Mouse (Mus musculus): ENCODE measurements around the gene Pkig.
"Not testable (repeated sequence)": the region's sequence is repeated elsewhere in the genome, so short reads cannot be mapped to it uniquely, and the experiment has no call there.

The Pkig gene

GRCm38 (mm10) chr2:163657975-163658886 lies at the start of gene Pkig:
Gene Pkig, plus strand, starts transcription at chr2:163658386.
- peak; percentile 65 to 77 for DNase-seq (ENCODE audit: low spot score in 2 of 2)

DNA sequence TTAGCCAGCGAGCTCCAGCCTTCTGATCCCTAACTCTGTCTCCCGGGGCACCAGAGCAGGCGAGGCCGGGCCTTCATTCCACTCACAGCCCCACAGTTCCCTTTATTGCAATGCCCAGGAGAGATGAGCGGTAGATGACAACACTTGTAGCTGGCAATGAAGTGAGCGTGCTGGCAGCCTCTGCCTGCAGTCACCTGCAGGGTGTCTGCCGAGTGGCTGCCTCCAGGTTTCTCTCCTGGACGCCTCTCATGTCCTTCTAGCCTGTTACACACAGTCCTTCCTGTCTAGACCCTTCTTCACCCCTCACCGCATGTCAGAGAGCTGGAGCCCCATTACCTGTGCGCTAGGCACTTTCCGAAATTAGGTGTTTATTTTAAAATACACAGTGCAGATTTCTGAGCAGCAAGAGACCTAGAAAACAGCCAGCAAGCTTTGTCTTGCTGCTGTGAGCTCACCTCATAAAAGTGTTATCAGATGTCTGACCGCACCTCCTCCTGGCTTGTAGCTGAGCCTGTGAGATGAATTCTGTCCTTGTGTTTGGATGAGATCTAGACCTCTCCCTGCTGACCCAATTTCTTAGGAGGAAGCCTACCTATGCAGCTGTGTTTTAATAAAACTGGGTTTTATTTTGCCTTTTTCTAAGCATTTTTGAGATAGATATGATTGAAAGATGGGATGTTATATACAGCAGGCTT lies 48.8 kb upstream of the Pkig start:
- no peak for DNase-seq (ENCODE audit: low spot score in 2 of 2)

- DNase-seq (ENCODE audit: low spot score in 2 of 2), result no peak
These were observed 47.0 kb upstream of the Pkig start for GRCm38 (mm10) chr2:163611176-163611575.

DNA sequence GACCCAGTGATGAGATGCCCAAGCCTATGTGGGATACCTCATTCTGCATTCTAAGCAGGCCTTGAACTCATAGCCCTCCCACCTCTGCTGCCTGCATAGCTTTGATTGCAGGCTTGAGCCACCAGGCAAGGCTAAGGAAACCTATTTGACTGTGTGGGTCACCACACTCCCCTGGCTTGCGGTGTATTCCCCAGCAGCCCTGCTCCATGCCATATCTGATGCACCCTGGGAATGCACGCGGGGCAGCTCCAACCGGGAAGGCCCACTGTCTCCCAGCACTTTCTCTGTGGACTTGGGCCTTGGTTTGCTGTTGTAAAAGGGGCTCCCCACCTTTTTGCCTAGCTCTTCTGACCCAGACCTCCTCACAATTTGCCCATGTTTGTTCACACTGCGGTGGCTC lies 45.0 kb upstream of the Pkig start:
- no peak for DNase-seq (ENCODE audit: low spot score in 2 of 2)

DNA sequence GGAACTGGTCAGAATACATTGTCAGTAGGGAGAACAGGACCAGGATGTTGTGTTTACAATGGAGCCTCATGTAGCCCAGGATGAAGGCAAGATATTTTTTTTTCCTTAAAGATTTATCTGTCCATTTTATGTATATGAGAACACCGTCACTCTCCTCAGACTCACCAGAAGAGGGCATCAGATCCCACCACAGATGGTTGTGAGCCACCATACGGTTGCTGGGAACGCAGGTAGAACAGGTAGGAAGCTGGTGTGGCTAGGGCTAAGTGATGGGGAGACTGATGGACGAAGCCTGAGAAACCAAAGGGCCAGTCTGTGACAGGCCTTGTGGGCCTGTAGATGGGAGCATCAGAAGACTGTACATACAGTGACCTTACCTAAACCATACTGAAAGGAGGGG lies 44.2 kb upstream of the Pkig start:
- no peak for DNase-seq (ENCODE audit: low spot score in 2 of 2)

- DNase-seq (ENCODE audit: low spot score in 2 of 2), result no peak
These were observed 42.8 kb upstream of the Pkig start for GRCm38 (mm10) chr2:163615401-163615800.

GRCm38 (mm10) chr2:163615906-163616651 lies 42.1 kb upstream of the Pkig start:
- DNase-seq (ENCODE audit: low spot score in 2 of 2), result no peak

DNA sequence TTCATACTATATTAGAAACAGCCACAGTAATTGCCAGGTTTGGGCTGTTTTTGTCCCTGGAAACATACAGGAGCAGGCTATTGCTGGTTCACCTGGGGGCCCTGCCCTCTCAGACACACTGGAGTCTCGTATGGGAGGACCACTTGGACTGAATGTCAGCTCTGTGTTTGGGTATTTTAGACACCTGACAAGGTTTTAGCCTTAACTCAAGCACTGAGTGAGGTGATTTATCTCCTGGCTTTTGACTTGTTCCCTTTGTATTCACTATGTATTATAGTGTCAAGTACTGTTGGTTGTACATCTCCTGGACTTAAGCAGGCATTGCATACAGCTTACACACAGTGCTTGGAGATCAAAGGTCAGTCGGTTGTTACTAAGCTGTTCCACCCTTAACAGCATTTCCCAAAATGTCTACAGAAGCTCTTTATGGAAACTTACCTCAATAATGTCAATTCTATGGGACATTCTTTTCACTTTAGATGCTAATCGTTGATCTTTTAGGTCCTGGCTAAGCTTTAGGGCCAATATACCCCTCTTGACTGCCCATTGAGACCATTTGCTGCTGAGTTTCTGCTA lies 41.4 kb upstream of the Pkig start:
- no peak for DNase-seq (ENCODE audit: low spot score in 2 of 2)

- no peak for DNase-seq (ENCODE audit: low spot score in 2 of 2)
These were observed 40.8 kb upstream of the Pkig start for GRCm38 (mm10) chr2:163617232-163617863.

DNA sequence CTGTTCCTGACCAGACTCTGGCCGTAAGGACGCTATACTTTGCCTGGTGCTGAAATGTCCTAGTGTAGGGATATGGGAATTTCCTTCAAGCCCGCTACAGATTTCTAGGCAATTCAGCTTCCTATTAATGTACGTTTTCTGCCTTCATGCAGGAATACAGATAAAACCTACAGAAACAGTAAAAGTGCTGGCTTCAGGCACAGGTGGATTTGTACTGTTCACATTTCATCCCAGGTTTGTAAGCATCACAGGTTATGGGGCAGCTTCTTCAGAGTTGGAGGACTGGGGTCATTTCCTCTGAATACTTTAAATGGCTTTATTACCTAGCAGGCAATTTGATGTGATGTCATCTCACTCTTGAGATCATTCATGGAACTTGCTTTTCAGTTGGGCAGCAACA lies 40.3 kb upstream of the Pkig start:
- no peak for DNase-seq (ENCODE audit: low spot score in 2 of 2)

- DNase-seq (ENCODE audit: low spot score in 2 of 2), result no peak
These were observed 37.7 kb upstream of the Pkig start for GRCm38 (mm10) chr2:163620451-163620850.

GRCm38 (mm10) chr2:163621401-163621800 lies 36.8 kb upstream of the Pkig start:
- not testable (repeated sequence) for DNase-seq (ENCODE audit: low spot score in 2 of 2)

GRCm38 (mm10) chr2:163631223-163631622 lies 27.0 kb upstream of the Pkig start:
- DNase-seq (ENCODE audit: low spot score in 2 of 2), result no peak

DNA sequence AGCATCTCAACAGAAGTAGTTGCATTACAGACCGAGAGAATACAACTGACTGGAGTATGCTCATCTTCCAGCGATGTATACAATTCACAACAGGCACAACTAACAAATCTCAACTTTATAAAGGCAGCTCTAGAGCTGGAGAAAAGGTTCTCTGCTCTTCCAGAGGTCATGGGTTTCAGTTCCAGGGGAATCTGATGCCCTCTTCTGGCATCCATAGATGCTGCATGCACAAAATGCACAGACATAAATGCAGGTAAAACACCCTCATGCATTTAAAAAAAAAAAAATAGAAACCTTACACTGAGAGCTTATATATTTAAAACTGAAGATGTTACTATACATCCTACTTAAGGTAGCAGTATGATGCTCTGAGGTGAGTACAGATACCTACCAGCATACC lies 26.5 kb upstream of the Pkig start:
- no peak for DNase-seq (ENCODE audit: low spot score in 2 of 2)

GRCm38 (mm10) chr2:163634211-163634610 lies 24.0 kb upstream of the Pkig start:
- no peak for DNase-seq (ENCODE audit: low spot score in 2 of 2)

- DNase-seq (ENCODE audit: low spot score in 2 of 2), result no peak
These were observed 22.1 kb upstream of the Pkig start for GRCm38 (mm10) chr2:163636057-163636456.

- DNase-seq (ENCODE audit: low spot score in 2 of 2), result no peak
These were observed 20.4 kb upstream of the Pkig start for GRCm38 (mm10) chr2:163637655-163638266.

DNA sequence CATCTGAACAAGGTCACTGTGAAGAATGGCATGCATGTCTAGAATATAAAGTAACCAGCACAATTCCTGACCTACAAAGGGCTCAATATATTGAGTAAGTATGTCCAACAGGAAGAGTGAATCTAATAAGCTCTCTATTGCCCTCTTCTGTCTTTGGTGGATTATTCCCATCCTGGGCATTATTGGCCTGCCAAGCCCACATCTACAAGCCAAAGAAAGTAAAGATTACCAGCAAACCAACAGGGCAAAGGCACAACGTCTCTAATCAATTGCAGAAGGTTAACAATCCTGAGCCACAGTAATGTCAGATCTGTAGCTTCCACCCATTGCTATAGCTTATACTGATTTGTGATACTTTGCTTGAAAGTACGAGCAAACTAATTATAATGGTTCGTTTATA lies 17.7 kb upstream of the Pkig start:
- DNase-seq (ENCODE audit: low spot score in 2 of 2), result no peak

- DNase-seq (ENCODE audit: low spot score in 2 of 2), result no peak
These were observed 16.5 kb upstream of the Pkig start for GRCm38 (mm10) chr2:163641681-163642080.

DNA sequence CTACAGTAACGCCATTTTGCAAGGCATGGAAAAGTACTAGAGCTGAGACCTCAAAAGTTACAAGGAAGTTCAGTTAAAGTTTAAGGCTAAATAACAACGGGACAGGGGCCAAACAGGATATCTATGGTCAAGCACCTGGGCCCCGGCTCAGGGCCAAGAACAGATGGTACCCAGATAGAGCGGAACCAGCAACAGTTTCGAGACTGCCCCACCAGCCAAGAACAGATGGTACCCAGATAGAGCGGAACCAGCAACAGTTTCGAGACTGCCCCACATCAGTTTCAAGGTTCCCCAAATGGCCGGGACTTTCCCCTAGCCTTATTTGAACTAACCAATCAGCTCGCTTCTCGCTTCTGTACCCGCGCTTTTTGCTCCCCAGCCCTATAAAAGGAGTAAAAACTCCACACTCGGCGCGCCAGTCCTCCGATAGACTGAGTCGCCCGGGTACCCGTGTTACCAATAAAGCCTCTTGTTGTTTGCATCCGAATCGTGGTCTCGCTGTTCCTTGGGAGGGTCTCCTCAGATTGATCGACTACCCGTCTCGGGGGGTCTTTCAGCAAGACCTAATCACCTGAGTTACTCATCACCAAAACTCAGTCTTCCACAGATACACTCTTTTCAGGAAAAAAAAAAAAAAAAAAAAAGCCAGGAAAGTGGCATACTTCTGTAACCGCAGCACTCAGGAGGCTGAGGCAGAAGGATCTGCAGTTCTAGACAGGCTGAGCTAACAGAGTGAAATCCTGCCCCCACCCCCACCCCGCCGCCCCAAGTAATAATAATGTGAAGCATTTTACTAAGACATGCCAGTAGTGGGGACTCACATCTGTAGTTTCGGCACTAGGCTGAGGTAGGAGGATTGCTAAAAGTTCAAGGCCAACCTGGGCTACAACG lies 15.3 kb upstream of the Pkig start:
- DNase-seq (ENCODE audit: low spot score in 2 of 2), result peak; percentile 85 to 88

Measured in natural killer cell, adult 2 months (primary cell).